Mouse (Mus musculus) neural tube, embryonic 12.5 days (tissue): Measurements from ENCODE around the gene Wwtr1. TPM values are rescaled to one million over a fixed set of nuclear protein-coding genes. Genes with fewer than 3 reads are reported as not detected.

ENCODE experiments used
- ATAC-seq: fragments of 200-750 bp; cut with Nextera tagmentation; 2 replicates; pipeline ENCODE4 v1.8.0; 2017; ENCODE audit warnings: low read depth, mild to moderate bottlenecking, moderate TSS enrichment, moderate library complexity; ENCODE audit not compliant: low FRiP score
- H3K27ac ChIP-seq: fragments of 300-500 bp; sonication (generic); 2 replicates; pipeline ENCODE4 v1.5.1; 2016
- H3K27me3 ChIP-seq: fragments of 300-500 bp; sonication (generic); replicated peaks from 2 replicates; pipeline ENCODE4 v1.6.1; 2016; ENCODE audit warnings: mild to moderate bottlenecking
- H3K36me3 ChIP-seq: fragments of 300-500 bp; sonication (generic); 2 replicates; pipeline ENCODE4 v1.6.1; 2016; ENCODE audit warnings: mild to moderate bottlenecking
- H3K4me1 ChIP-seq: fragments of 300-500 bp; sonication (generic); 2 replicates; pipeline ENCODE4 v1.6.1; 2016
- H3K4me2 ChIP-seq: fragments of 300-500 bp; sonication (generic); replicated peaks from 2 replicates; pipeline ENCODE4 v1.6.1; 2016; ENCODE audit warnings: mild to moderate bottlenecking
- H3K4me3 ChIP-seq: fragments of 300-500 bp; sonication (generic); 2 replicates; pipeline ENCODE4 v1.5.1; 2016
- H3K9ac ChIP-seq: fragments of 300-500 bp; sonication (generic); 2 replicates; pipeline ENCODE4 v1.6.1; 2016; ENCODE audit warnings: mild to moderate bottlenecking
- H3K9me3 ChIP-seq: fragments of 300-500 bp; sonication (generic); 2 replicates; pipeline ENCODE4 v1.6.1; 2016; ENCODE audit warnings: mild to moderate bottlenecking
- WGBS: fragments of 180-500 bp; shearing (Covaris S2); methylation state at CpG from one replicate; pipeline ENCODE4 v1.1.7; 2016; 5-methylcytosine and 5-hydroxymethylcytosine counted together
- microRNA-seq: library from miRNA; unstranded; fragments of <30 nt; microRNA quantifications from one replicate; pipeline ENCODE4, GENCODE M21; 2017
- polyA plus RNA-seq: library from polyadenylated mRNA; unstranded; fragments of >200 nt; fragmentation: Nextera tagmentation; extraction: Ambion mirVana; gene quantifications from 2 replicates; pipeline ENCODE4 v1.2.1, GENCODE M21; 2016

Wwtr1 gene
- polyA plus RNA-seq, 1 experiment from 2014 or later, result 11.0 TPM

DNA sequence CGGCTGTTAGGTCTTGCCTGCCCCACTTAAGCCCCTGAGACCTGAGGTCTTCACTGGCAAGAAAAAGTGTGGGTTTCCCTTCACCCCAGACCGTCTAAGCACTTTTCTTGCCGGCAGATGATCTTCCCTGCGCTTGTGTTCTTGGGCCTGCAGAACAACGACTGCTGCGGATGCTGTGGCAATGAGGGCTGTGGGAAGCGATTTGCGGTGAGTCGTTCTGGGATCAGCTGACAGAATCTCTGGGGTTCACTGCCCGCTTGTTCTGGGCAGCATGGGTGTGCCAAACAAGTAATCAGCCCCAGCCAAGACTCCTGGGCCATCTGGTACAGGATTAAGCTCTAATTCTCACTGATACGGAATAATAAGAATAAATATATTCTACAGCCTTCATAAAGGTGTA is 149.4 kb downstream of the Wwtr1 start:
- no peak overlapping the region for H3K9ac ChIP-seq
- no peaks in the 10 kb centered on the region for H3K36me3 ChIP-seq
- ATAC-seq, result no peak
- no peak overlapping the region for H3K4me3 ChIP-seq
- H3K27ac ChIP-seq, result no peak overlapping the region
- H3K9me3 ChIP-seq, result no peaks in the 10 kb centered on the region
- H3K4me2 ChIP-seq, result no peak overlapping the region
- H3K4me1 ChIP-seq, result no peaks in the 10 kb centered on the region
- H3K27me3 ChIP-seq, result no peaks in the 10 kb centered on the region
- WGBS, result 78% methylated on average over 11 of the region's 11 CpGs

GRCm38 (mm10) chr3:57425089-57425730 is 150.5 kb downstream of the Wwtr1 start, which contains the start of gene Tm4sf4:
TSS of gene Tm4sf4 (plus strand) at chr3:57425314.
- H3K36me3 ChIP-seq, result no peaks in the 10 kb centered on the region
- 28% methylated on average over 10 of the region's 10 CpGs for WGBS
- H3K9ac ChIP-seq, result no peak within 1 kb of the TSS
- no peaks in the 10 kb centered on the region for H3K27me3 ChIP-seq
- no peak for ATAC-seq
- no peak within 1 kb of the TSS for H3K4me2 ChIP-seq
- no peaks in the 10 kb centered on the region for H3K4me1 ChIP-seq
- no peak within 1 kb of the TSS for H3K27ac ChIP-seq
- H3K4me3 ChIP-seq, result no peak within 1 kb of the TSS
- H3K9me3 ChIP-seq, result no peaks in the 10 kb centered on the region

DNA sequence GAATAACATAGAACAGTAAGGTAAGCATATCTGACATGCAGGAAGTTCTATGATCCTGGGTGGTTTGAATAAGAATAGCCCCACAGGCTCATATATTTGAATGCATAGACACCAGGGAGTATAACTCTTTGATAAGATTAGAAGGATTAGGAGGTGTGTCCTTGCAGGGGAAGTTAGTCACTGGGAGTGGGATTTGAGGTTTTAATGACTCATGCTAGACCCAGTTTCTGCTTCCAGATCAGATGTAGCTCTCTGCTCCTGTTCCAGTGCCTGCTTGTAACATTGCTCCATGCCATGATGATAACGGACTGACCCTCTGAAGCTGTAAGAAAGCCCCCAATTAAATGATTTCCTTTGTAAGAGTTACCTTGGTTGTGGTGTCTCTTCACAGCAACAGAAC is 155.1 kb downstream of the Wwtr1 start:
- no peaks in the 10 kb centered on the region for H3K9me3 ChIP-seq
- no peaks in the 10 kb centered on the region for H3K4me1 ChIP-seq
- no peak overlapping the region for H3K4me3 ChIP-seq
- H3K27me3 ChIP-seq, result no peaks in the 10 kb centered on the region
- H3K4me2 ChIP-seq, result no peak overlapping the region
- H3K36me3 ChIP-seq, result no peaks in the 10 kb centered on the region
- H3K27ac ChIP-seq, result no peak overlapping the region
- no peak overlapping the region for H3K9ac ChIP-seq
- no peak for ATAC-seq
- 85% methylated on average over 1 of the region's 1 CpGs for WGBS

- no peak overlapping the region for H3K9ac ChIP-seq
- ATAC-seq, result no peak
- H3K4me3 ChIP-seq, result no peak overlapping the region
- no peak overlapping the region for H3K27ac ChIP-seq
- H3K4me1 ChIP-seq, result no peaks in the 10 kb centered on the region
- no peaks in the 10 kb centered on the region for H3K36me3 ChIP-seq
- no peak overlapping the region for H3K4me2 ChIP-seq
- H3K9me3 ChIP-seq, result no peaks in the 10 kb centered on the region
- WGBS, result 60% methylated on average over 2 of the region's 2 CpGs
- H3K27me3 ChIP-seq, result no peaks in the 10 kb centered on the region
Observed at GRCm38 (mm10) chr3:57420233-57420632, 155.5 kb downstream of the Wwtr1 start.

DNA sequence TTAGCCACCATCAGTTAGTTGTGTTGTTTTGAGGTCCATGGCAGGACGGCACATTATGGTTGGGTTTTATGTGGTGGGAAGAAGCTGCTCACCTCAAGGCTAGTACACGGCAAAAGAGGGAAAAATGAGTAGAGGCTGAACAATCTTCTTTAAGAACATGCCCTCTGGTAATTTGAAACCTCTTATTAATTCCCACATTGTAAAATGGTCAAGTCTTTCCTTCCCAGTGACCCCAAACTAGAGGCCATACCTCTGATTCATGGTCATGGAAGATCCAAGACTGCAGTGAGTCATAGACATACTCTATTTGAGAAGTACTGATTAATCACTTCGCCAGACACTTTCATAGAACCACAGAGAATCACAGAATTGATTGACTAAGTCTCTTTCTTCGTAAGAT is 164.2 kb downstream of the Wwtr1 start:
- no peaks in the 10 kb centered on the region for H3K4me1 ChIP-seq
- no peak overlapping the region for H3K9ac ChIP-seq
- ATAC-seq, result no peak
- no peaks in the 10 kb centered on the region for H3K27me3 ChIP-seq
- no peaks in the 10 kb centered on the region for H3K36me3 ChIP-seq
- no peak overlapping the region for H3K4me3 ChIP-seq
- H3K27ac ChIP-seq, result no peak overlapping the region
- 85% methylated on average over 4 of the region's 4 CpGs for WGBS
- H3K4me2 ChIP-seq, result no peak overlapping the region
- no peaks in the 10 kb centered on the region for H3K9me3 ChIP-seq

Small RNAs within 50 kb of the gene (microRNA-seq; reads per million reads assigned to microRNA genes)
- not detected for gene Mir6377

Other genes starting within 250 kb of the Wwtr1 start
- 0.56 TPM in 1 of 2 replicates, not detected in the other for gene Tm4sf4, start 150.6 kb downstream of the Wwtr1 start, polyA plus RNA-seq
- gene Commd2, start 75.8 kb upstream of the Wwtr1 start, polyA plus RNA-seq, result 88.7 and 96.0 TPM in 2 replicates
- 0.09 TPM in 1 of 2 replicates, not detected in the other for gene Ankub1, start 116.9 kb upstream of the Wwtr1 start, polyA plus RNA-seq
- 55.0 and 57.6 TPM in 2 replicates for gene Rnf13, start 160.2 kb upstream of the Wwtr1 start, polyA plus RNA-seq